Comparison of ENCODE assay signal across 23 mouse cellular contexts in genomic region chr16:15014724-15015123, GRCm38 (mm10).
"Had no signal": no experiment of that assay in that cellular context is flagged by ENCODE, and none has a peak within 500 bp of the region (broad histone marks: within the 10 kb centered on the region; RNA-seq: fewer than 3 reads in every experiment).

No protein-coding gene starts in this region.

- H3K36me3 ChIP-seq: kidney, embryonic 15.5 days; liver, embryonic 12.5 days; liver, embryonic 15.5 days; lung, embryonic 15.5 days; midbrain, embryonic 12.5 days; midbrain, embryonic 15.5 days; neural tube, embryonic 13.5 days had no signal

- ATAC-seq: liver, embryonic 12.5 days; midbrain, embryonic 15.5 days had no signal

- H3K9me3 ChIP-seq: kidney, embryonic 15.5 days; liver, embryonic 12.5 days; liver, embryonic 15.5 days; lung, embryonic 15.5 days; megakaryocyte, embryonic 14.5 days; midbrain, embryonic 12.5 days; midbrain, embryonic 15.5 days; neural tube, embryonic 13.5 days had no signal

- H3K4me2 ChIP-seq: kidney, embryonic 15.5 days; liver, embryonic 12.5 days; liver, embryonic 15.5 days; lung, embryonic 15.5 days; midbrain, embryonic 12.5 days; midbrain, embryonic 15.5 days; neural tube, embryonic 13.5 days had no signal

- H3K4me1 ChIP-seq: kidney, embryonic 15.5 days; liver, embryonic 12.5 days; liver, embryonic 15.5 days; lung, embryonic 15.5 days; megakaryocyte, embryonic 14.5 days; midbrain, embryonic 12.5 days; midbrain, embryonic 15.5 days; neural tube, embryonic 13.5 days had no signal

- DNase-seq: kidney, adult 11 months; kidney, adult 8-10 months; kidney, postnatal 10 days; kidney, postnatal 36 days; layer of hippocampus, postnatal 36 days; liver; lung, adult 18-20 months; lung, postnatal 10 days; lung, postnatal 36 days; retina, postnatal 1 day; thymus, adult 18-20 months; thymus, postnatal 14 days; thymus, postnatal 4 days had no signal

- H3K27ac ChIP-seq: kidney, embryonic 15.5 days; left cerebral cortex, adult 2 months; liver, embryonic 12.5 days; liver, embryonic 15.5 days; lung, embryonic 15.5 days; midbrain, embryonic 12.5 days; midbrain, embryonic 15.5 days; neural tube, embryonic 13.5 days had no signal

- H3K27me3 ChIP-seq: kidney, embryonic 15.5 days; liver, embryonic 12.5 days; liver, embryonic 15.5 days; lung, embryonic 15.5 days; megakaryocyte, embryonic 14.5 days; midbrain, embryonic 12.5 days; midbrain, embryonic 15.5 days; neural tube, embryonic 13.5 days had no signal

- H3K9ac ChIP-seq: kidney, embryonic 15.5 days; liver, embryonic 12.5 days; liver, embryonic 15.5 days; lung, embryonic 15.5 days; midbrain, embryonic 12.5 days; midbrain, embryonic 15.5 days; neural tube, embryonic 13.5 days had no signal

- H3K4me3 ChIP-seq: kidney, embryonic 15.5 days; left cerebral cortex, adult 2 months; liver, embryonic 12.5 days; liver, embryonic 15.5 days; lung, embryonic 15.5 days; megakaryocyte, embryonic 14.5 days; midbrain, embryonic 12.5 days; midbrain, embryonic 15.5 days; myocyte; neural tube, embryonic 13.5 days had no signal
